Mouse (Mus musculus): ENCODE data around the gene Krtap6-5. TPM values are rescaled to one million over a fixed set of nuclear protein-coding genes. Genes with fewer than 3 reads are reported as not detected.
"Not testable (repeated sequence)": the region's sequence is repeated elsewhere in the genome, so short reads cannot be mapped to it uniquely, and the experiment has no call there.

The Krtap6-5 gene
- total RNA-seq (2022), result not detected

DNA sequence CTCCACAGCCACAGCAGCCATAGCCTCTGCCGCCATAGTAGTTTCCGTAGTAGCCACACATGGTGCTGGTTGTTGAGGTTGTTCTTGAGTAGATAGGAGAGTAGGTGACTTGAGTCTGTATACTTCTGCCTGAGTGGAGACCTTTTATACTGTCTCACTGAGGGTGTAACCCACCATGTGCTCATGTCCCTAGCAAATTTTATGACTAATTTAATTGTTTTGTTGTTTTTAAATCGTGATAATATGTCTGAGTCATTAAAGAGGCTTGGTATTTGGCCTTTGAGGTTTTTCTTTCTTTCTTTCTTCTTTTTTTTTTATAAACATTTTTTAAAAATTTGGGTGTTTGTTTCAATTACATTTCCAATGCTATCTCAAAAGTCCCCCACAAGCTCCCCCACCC, at the start of gene Krtap6-5:
Gene Krtap6-5, minus strand, starts transcription at position 101 of the 400 bp plus-strand sequence.
- DNase-seq (ENCODE audit: low spot score in 2 of 2), result no peak

DNA sequence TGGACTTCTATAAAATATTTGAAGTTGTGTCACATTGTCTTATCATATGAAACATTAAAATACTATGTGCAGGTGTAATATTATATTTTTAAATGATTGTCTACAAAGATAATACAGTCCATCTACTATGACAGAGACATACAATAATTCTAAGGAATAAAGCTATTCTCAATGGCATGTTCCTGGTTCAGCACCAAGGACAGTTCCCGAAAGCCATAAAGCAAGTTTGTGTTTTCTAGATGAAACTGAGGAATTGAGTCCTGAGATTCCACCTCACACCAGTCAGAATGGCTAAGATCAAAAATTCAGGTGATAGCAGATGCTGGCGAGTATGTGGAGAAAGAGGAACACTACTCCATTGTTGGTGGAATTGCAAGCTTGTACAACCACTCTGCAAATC, 23.4 kb upstream of the Krtap6-5 start:
- not testable (repeated sequence) for DNase-seq (ENCODE audit: low spot score in 2 of 2)

GRCm38 (mm10) chr16:89063902-89064301, 16.2 kb upstream of the Krtap6-5 start, which contains the start of gene 1110025L11Rik:
TSS of gene 1110025L11Rik (minus strand) at chr16:89064002.
- DNase-seq (ENCODE audit: low spot score in 2 of 2), result not testable (repeated sequence)

GRCm38 (mm10) chr16:89041372-89041771, 6.3 kb downstream of the Krtap6-5 start, which contains the start of gene Gm10228:
TSS of gene Gm10228 (minus strand) at chr16:89041472.
- DNase-seq (ENCODE audit: low spot score in 2 of 2), result not testable (repeated sequence)

GRCm38 (mm10) chr16:89031399-89031798, 16.3 kb downstream of the Krtap6-5 start, which contains the start of gene Krtap6-1:
TSS of gene Krtap6-1 (plus strand) at chr16:89031699.
- DNase-seq (ENCODE audit: low spot score in 2 of 2), result not testable (repeated sequence)

DNA sequence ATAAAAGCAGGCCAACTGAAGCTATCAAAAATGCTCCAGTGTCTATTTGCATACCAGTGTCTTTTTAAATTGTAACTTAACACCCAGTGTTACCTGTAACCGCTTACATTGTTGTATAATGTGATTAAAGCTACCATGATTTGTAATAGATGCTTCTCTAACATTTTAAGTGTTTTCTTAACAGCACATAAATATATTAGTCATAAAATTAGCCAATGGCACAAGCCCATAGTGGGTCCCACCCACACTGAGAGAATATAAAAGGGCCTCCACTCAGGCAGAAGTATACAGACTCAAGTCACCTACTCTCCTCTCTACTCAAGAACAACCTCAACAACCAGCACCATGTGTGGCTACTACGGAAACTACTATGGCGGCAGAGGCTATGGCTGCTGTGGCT, 32.7 kb downstream of the Krtap6-5 start, which contains the start of gene Gm10229:
Gene Gm10229, plus strand, starts transcription at position 301 of the 400 bp plus-strand sequence.
- DNase-seq (ENCODE audit: low spot score in 2 of 2), result not testable (repeated sequence)

DNA sequence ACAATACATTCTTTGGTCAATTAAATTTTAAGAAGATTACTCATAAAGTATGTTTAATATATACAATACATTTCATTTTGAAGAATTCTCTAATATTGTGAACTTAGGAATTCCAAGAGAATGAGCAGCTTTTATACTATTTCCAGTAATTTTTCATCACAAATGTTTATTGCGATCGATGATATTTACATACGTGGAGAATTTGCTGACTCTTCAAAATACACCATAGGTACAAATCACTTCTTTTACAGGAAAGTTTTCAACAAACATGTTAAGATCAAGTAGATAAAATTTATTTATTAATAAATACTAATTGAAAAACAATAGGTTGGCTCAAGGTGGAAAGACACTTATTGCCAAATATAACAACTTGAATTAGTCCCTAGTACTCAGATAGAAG, 33.7 kb downstream of the Krtap6-5 start:
- DNase-seq (ENCODE audit: low spot score in 2 of 2), result no peak

GRCm38 (mm10) chr16:89010659-89011058, 37.0 kb downstream of the Krtap6-5 start, which contains the start of gene Krtap22-2:
TSS of gene Krtap22-2 (minus strand) at chr16:89010759.
- no peak for DNase-seq (ENCODE audit: low spot score in 2 of 2)

Other genes with a start within 250 kb of the Krtap6-5 start
- not detected for gene Gm20741, start 235.7 kb downstream of the Krtap6-5 start, total RNA-seq (2022)
- gene Krtap15, start 227.7 kb downstream of the Krtap6-5 start, total RNA-seq (2022), result not detected
- gene Krtap14, start 221.7 kb downstream of the Krtap6-5 start, total RNA-seq (2022), result not detected
- gene Krtap19-1, start 178.5 kb downstream of the Krtap6-5 start, total RNA-seq (2022), result not detected
- gene Krtap19-2, start 173.6 kb downstream of the Krtap6-5 start, total RNA-seq (2022), result not detected
- not detected for gene Krtap19-3, start 169.8 kb downstream of the Krtap6-5 start, total RNA-seq (2022)
- gene Krtap19-4, start 162.8 kb downstream of the Krtap6-5 start, total RNA-seq (2022), result not detected
- not detected for gene Krtap19-5, start 151.4 kb downstream of the Krtap6-5 start, total RNA-seq (2022)
- gene Krtap19-9b, start 115.6 kb downstream of the Krtap6-5 start, total RNA-seq (2022), result not detected
- gene Krtap16-3, start 85.0 kb downstream of the Krtap6-5 start, total RNA-seq (2022), result not detected
- not detected for gene Krtap22-2, start 37.1 kb downstream of the Krtap6-5 start, total RNA-seq (2022)
- not detected for gene Gm10229, start 32.6 kb downstream of the Krtap6-5 start, total RNA-seq (2022)
- not detected for gene Krtap6-1, start 16.2 kb downstream of the Krtap6-5 start, total RNA-seq (2022)
- gene Gm10228, start 6.4 kb downstream of the Krtap6-5 start, total RNA-seq (2022), result not detected
- not detected for gene 1110025L11Rik, start 16.1 kb upstream of the Krtap6-5 start, total RNA-seq (2022)
- not detected for gene Krtap6-3, start 36.1 kb upstream of the Krtap6-5 start, total RNA-seq (2022)
- not detected for gene Gm6358, start 93.0 kb upstream of the Krtap6-5 start, total RNA-seq (2022)
- gene Gm10061, start 103.2 kb upstream of the Krtap6-5 start, total RNA-seq (2022), result not detected
- gene Gm9789, start 110.1 kb upstream of the Krtap6-5 start, total RNA-seq (2022), result not detected
- gene Gm7735, start 121.6 kb upstream of the Krtap6-5 start, total RNA-seq (2022), result not detected
- not detected for gene 1110057P08Rik, start 126.9 kb upstream of the Krtap6-5 start, total RNA-seq (2022)
- not detected for gene Krtap20-2, start 158.0 kb upstream of the Krtap6-5 start, total RNA-seq (2022)

All from left cerebral cortex, adult 8-10 months (tissue).